Mouse (Mus musculus): ENCODE results near the gene Guca2b.

Gene Guca2b

DNA sequence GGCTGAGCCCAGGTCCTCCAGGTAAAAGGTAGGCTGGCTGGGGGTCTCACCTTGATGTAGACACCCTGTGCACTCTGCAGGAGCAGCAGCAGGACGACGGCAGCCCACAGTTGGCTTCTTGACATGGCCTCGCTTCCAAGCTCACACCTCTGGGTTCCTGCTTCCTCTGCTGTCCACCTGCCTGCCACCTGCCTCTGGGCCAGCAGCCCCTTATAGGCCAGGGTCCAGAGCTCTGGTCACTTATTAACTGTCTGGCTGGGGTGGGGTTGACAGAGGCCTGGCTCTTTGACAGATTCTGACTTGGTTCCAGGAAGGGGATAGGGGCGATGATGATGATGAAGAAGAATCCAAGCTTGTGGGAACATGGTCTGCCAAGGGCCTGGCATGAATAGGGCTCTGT, at the start of gene Guca2b:
TSS of gene Guca2b (minus strand) at position 224 of the 400 bp plus-strand sequence.
- DNase-seq (ENCODE audit: low spot score) = no peak

DNA sequence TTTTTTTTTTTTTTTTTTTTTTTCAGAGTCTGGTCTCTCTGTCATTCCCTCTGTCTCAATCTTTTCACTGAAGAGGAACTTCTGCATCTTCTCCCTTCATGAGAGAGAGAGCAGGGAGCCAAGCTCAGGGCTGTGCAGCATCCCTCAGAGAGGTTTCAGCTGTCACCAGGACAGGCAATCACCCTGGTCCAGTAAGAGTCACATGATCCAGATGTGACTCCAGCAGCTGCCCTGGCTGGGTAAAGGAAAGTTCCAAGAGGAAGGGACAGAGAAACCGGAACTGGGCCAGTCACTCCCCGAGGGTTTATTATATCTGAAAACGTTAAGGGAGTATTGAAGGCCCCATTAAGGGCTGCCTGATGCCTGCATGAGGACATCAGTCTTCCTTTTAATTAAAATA, 49.0 kb upstream of the Guca2b start:
- no peak for DNase-seq (ENCODE audit: low spot score)

GRCm38 (mm10) chr4:119707326-119707725, 48.6 kb upstream of the Guca2b start:
- no peak for DNase-seq (ENCODE audit: low spot score)

DNA sequence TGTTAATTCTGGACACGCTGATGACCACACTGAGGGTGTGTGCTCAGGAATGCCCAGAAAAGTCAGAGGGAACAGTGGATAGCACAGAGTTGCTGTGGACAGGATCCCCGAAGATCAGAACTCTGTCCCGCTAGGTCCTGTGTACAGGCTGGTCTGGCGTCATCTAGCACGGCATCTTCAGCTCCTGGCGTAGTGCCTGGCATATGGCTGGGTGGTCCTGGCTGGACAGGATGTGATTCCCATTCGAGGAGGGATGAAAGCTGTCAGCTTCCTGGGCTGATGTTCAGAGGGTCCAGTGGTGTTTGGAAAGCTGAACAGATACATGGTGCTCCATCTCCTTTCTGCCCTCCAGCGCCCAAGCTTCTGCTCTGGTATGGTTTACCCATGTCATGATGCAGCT, 45.2 kb upstream of the Guca2b start:
- no peak for DNase-seq (ENCODE audit: low spot score)

DNA sequence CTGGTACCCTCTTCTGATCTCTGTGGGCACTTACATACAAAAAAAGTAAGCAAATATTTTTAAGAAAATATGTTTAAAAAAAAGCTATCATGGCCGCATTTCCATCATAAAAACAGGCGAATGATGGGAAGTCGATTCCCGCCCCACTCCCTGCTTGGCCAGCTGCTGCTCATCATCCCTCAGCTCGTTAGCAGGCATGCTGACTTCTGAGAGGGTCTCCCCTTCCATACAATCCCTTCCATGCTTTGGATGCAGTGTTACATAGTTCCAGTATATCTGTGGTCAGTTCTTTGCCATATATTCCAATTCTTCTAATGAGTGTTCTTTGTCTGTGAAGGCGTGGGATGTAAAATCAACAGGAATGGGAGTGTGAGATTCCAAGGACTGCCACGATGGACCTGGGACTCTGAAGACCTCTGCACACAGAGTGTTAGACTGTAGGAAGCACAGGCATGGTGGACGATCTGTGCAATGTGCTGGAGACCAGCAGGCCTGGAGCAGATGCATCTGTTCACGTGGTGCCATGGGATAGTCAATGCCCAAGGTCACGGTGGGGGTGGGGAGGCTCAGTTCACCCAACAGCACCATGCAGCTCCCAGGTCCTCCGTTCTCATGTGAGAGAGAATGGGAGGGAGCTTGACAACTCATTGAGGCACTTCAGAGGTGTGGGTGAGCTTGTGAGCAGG, 42.7 kb upstream of the Guca2b start:
- no peak for DNase-seq (ENCODE audit: low spot score)

DNA sequence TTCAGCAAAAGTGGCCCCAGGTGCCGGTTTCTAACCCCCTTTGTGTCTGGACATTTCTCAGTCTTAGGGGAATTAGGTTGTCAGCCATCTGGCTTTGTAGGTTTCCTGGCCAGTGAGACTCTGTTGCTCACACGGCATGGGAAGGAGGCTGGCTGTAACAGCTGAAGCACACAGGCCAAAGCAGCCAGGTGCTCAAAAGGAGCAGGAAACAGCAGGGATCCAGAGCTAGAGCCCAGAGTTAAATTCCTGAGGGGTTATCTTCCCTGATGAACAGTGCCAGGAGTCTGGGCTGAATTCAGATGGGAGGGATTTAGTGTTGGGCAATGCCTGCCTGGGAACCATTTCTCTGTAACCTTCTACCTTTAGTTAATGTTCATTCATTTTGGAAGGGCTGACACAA, 39.6 kb upstream of the Guca2b start:
- no peak for DNase-seq (ENCODE audit: low spot score)

DNA sequence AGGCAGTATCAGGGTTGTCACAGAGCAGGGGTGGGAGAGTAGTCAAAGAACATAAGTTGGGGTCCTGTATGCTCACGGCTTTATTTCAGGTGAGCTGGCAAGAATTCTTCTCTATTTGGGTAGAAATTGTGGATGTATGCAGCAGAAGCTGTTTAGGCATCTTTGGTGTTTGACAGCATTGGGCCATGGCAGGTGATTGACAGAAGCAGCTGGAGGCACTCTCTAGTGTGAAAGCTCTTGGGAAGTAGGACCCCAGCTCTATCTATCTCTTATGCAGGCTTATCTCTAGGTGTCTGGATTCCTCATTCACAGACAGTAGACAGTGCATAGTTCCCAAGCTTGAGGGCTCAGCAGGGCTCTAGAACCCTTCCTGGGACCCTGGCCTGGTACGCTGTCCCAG, 27.0 kb upstream of the Guca2b start:
- no peak for DNase-seq (ENCODE audit: low spot score)

DNA sequence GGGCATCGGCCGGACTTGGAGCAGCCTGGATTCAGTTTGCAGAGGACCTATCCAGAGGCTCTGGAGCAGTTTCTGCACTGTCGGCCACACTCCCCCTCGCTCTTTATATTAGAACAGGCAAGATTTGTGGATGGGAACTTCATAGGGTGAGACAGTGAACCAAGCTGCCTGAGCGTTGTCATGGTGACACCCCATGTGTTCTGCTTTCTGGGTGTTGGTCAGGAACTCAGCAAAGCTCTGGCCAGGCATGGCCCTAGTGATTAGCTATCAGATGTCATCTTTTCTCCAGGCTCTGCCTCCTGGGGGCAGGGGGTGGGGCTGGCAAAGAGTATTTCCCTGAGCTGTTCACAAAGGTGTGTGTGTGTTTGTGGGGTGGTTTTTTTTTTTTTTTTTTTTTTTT, 23.8 kb upstream of the Guca2b start:
- DNase-seq (ENCODE audit: low spot score) = no peak

GRCm38 (mm10) chr4:119672685-119673084, 13.9 kb upstream of the Guca2b start:
- no peak for DNase-seq (ENCODE audit: low spot score)

- no peak for DNase-seq (ENCODE audit: low spot score)
These were observed 12.4 kb upstream of the Guca2b start for GRCm38 (mm10) chr4:119671164-119671563.

GRCm38 (mm10) chr4:119670736-119671135, 12.0 kb upstream of the Guca2b start:
- DNase-seq (ENCODE audit: low spot score) = no peak

DNA sequence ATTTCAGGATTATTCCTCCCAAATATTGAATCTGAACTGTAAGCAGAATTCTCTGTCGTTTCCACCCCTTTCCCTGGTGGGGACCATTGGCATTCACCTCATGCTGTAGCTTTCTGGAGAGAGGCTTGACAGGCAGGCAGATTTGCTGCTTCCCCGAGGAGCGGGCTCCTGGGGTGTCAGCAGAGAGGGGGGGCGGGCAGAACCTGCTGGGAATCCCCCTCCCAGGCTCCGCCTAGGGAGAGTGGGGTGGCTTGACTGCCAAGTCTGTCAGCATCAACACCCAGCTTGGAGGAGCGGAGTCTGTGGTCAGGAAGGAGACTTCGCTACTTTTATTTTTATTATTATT, 11.4 kb upstream of the Guca2b start:
- no peak for DNase-seq (ENCODE audit: low spot score)

GRCm38 (mm10) chr4:119669356-119670209, 10.8 kb upstream of the Guca2b start:
- DNase-seq (ENCODE audit: low spot score) = peak; percentile 20

DNA sequence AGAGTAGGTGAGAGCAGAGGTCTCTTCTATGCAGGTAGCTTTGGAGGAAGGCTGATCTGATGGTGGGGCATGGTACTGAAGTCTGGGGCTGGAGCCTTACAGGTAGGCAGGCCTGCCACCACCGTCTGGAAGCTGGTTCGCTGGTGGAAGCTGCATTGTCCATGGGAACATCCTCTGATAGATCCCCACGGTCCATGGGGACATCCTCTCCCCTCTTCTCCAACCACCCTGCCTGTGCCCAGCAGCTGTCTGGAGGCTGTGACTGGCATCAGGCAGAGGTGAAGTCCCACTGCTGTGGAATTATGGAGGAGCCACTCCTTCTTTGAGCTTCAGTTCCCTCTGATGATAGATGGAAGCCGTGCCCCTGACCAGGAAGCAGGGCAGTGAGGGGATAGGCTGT, 9.8 kb upstream of the Guca2b start:
- DNase-seq (ENCODE audit: low spot score) = no peak

DNA sequence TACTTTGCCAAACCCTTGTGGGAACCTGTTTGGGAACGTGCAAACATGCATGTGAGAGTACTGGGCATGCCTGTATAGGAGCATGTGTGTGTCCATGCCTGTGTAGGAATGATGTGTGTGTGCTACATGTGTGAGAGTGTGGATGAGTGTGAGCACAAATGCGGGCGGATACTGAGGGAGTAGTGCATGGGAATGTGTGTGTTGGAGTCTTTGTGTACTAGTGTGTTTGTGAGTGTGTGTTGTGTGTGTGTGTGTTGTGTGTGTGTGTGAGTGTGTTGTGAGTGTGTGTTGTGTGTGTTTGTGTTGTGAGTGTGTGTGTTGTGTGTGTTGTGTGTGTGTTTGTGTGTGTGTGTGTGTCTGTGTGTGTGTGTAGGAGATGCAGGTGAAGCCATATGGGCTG, 9.4 kb upstream of the Guca2b start:
- no peak for DNase-seq (ENCODE audit: low spot score)

- no peak for DNase-seq (ENCODE audit: low spot score)
These were observed 8.7 kb upstream of the Guca2b start for GRCm38 (mm10) chr4:119667454-119667853.

GRCm38 (mm10) chr4:119666116-119666515, 7.4 kb upstream of the Guca2b start:
- no peak for DNase-seq (ENCODE audit: low spot score)

- DNase-seq (ENCODE audit: low spot score) = no peak
These were observed 6.4 kb upstream of the Guca2b start for GRCm38 (mm10) chr4:119665166-119665565.

GRCm38 (mm10) chr4:119663409-119664095, 4.8 kb upstream of the Guca2b start:
- DNase-seq (ENCODE audit: low spot score) = no peak

DNA sequence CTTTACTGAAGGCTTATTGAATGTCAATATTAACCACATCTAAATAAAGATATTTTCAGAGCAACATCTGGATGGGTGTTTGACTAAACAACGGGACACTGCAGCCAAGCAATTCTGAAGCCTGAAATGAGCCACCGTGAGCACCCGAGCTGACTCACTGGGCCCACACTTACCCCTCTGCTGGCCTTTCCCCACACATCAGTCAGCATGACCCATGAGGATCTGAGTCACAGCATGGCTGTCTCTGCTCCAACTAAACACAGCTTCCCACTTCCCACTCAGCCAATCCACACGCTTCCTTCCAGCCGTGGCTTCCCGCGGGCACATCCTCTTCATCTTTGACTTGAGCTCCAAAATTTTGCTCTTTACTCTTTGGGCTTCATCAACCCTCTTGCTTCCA, 4.2 kb upstream of the Guca2b start:
- no peak for DNase-seq (ENCODE audit: low spot score)

DNA sequence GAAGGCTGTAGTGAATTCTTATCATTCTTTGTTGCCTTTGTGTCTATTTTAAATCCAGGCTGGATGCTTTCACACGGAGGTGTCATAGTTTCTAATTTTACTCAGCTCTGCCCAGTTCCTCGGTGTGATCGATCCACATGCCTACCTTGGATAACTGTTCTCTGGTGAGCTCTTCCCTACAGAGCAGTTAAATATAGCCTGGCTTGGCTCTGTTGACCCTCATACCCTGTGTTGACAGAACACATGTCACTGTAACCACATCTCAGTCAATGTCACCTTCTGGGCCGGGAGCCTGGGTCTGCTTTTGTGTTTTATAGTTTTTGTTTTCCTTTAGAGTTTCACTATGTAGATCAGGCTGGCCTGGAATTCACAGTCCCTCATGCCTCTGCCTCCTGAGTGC, 3.4 kb upstream of the Guca2b start:
- DNase-seq (ENCODE audit: low spot score) = no peak

DNA sequence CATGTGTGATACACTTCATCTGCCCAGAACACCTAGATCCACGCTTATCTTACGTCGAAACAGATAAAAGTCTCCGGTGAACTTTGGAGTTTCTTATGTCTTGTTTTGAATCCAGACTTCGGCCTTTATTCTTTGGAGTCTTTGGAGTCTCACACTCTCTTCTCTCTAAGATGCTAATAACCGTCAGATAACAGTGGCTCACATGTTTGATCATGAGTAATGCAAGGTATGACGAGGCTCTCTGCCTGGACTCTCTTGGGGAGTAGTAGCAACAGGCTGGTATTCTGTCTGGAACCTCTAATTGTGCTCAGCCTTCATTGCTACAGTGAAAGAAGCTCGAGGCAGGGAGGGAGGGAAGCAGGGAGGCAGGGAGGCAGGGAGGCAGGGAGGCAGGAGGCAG, 1.3 kb upstream of the Guca2b start:
- no peak for DNase-seq (ENCODE audit: low spot score)

GRCm38 (mm10) chr4:119658246-119658645, 508 bp downstream of the Guca2b start:
- DNase-seq (ENCODE audit: low spot score) = no peak
